Mouse (Mus musculus): ENCODE results near the gene Ghdc. TPM values are rescaled to one million over a fixed set of nuclear protein-coding genes. Genes with fewer than 3 reads are reported as not detected.
A peak's percentile ranks its signal among the peaks of the same experiment; 100 is the strongest.
"Not testable (repeated sequence)": the region's sequence is repeated elsewhere in the genome, so short reads cannot be mapped to it uniquely, and the experiment has no call there.

Gene Ghdc
- total RNA-seq (2021) = 10 to 100 TPM in 1 of 2 experiments, 1 to 10 TPM in 1; 9.5 to 11.3 TPM

DNA sequence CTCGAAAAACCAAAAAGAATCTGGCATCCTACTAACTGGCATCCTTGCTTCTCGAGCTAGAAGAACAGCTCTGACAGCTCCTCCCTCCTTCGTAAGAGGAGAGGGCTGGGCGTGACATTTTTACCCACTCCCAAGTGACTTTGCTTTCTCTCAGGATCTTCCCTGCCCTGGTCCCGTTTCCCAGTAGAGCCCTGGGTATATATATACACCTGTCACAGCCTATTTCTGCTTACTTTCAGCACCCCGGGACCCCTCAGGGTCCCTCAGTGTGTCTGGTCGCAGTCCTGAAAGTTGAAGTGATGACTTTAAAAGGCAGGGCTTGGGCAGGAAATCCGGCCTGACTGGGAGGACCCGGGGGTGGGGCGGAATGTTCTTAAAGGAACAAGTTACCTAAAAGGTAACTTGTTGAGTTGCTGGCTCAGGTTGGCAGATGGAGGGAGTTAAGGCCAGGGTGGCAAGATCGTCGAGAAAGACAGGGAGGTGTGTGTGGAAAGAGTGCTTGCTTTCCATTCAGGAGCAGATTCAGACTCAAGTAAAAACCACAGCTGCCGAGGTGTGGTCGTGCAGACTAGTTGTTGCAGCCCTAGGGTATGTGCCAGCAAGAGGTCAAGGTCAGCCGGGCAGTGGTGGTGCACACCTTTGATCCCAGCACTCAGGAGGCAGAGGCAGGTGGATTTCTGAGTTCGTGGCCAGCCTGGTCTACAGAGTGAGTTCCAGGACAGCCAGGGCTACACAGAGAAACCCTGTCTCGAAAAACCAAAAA lies at the start of gene Ghdc:
TSS of gene Ghdc (minus strand) at position 312 of the 763 bp plus-strand sequence.
- intact Hi-C loops (cut with DNase I) = no loop called here
- DNase-seq (ENCODE audit: low spot score) = peak; percentile 73

DNA sequence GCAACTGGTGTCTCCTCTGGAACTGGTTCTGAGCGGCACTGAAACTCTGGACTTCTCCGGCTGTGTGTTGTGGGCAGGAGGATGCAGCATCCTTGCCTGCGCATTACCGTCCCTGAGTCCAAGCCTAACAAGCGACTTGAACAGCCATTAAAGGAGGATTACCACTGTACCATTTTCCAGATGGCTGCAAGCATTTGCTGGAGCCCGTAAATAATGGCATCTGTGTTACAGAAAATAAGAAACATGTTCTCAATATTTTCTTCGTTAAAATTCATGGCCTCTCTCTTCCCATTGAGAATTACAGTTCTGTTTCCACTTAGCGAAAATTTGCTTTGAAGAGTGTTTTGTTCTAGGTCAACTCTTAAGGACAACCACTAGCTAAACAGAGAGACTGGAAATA lies 49.3 kb upstream of the Ghdc start:
- no peak for DNase-seq (ENCODE audit: low spot score)

DNA sequence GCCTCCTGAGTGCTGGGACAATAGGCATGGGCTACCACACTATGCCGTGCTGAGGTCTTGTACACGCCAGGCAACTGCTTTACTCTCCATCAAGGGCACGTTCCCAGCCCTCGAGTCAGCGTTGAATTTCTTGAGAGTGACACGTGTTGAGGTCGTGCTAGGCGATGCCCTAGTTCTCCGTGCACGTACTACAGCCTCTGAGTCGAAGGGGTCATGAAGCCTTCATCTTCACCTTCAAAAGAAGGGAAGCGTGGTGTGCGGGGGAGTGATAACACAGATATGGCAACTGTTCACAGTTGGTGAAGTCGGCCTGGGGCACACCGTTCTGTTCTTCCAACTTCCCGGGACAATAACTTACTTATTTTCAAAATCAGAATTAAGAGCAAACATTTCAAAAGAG lies 48.9 kb upstream of the Ghdc start:
- intact Hi-C loops (cut with DNase I) = no loop called here
- no peak for DNase-seq (ENCODE audit: low spot score)

More for the DNA sequence above, 49.3 kb upstream of the Ghdc start:
- intact Hi-C loops (cut with DNase I) = no loop called here

DNA sequence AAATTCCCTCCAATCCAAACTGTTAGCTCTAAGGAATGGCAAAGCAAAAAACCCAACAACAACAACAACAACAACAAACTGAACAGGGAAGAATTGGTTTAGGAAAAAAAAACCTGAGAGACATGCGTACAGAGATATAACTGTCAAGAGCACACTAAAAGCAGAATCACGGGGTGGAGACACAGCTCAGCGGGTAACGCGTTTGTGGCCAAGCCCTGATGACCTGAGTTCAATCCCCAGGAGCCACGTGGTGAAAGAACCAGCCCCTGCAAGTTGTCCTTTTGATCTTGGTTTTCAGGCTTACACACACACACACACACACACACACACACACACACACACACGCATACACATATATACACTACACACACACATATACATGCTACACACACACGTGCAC lies 48.3 kb upstream of the Ghdc start:
- no peak for DNase-seq (ENCODE audit: low spot score)
- intact Hi-C loops (cut with DNase I) = no loop called here

DNA sequence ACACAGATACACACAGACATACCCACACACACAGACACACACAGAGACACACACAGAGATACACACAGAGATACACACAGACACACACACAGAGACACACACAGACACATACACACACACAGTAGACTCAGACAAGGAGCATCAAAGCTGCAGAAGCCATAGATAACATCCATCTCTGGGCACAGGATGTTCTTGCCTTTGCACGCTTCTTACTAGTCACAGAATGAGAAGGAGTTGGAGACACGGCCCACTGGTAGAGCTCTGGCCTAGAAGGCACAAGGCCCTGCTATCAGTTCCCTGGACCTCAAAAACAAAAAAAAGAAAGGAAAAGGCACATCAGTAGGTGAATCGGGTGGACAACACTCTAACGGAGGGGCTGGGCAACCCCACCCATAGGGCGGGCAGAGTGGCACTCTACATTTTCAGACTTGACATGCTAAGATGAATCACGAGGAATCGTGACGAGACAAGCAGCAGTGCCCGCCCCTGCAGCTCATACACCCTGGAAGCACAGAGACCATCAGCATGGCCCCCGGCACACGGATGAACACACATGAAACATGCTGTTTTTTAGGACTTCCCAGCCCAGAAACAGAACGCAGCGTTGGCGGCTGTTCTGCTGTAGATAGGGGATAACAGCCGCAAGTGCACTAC lies 47.7 kb upstream of the Ghdc start:
- no peak for DNase-seq (ENCODE audit: low spot score)
- intact Hi-C loops (cut with DNase I) = no loop called here

DNA sequence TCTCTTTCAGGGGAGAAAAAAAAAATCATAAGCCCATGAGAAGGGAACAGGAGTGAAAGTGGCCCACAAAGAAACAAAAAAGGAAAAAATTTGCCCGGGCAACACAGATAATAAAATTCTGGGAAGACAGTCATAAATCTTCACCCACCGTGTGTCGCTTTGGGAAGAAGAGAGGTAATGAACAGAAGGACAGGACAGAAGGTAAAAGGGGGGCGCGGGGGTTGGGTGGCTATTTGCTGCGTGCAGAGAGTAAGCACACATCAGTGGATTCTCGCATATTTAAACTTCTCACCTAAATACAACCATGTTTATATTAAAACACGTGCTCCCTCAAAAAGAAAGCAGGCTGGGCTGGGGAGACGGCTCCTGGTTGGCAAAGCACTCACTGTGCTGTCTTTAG lies 46.6 kb upstream of the Ghdc start:
- intact Hi-C loops (cut with DNase I) = no loop called here
- DNase-seq (ENCODE audit: low spot score) = no peak

DNA sequence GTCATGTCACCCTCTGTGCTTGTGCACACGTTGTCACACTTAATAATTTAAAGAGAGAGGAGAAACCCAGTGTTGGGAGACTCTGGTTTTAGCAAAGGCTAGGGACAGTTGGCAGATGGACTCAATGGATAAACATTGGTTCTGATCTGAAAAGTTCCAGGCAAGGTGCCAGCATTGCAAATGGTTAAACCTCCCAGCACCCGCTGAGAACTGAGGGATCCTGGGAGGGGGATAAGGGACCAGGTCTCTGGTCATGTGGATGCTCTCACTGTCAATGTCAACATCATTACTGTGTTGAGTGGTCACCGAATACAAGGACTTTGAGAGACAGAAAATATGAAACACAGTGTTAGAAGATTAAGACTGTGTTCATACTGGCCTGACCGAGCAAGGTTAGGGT lies 46.0 kb upstream of the Ghdc start:
- DNase-seq (ENCODE audit: low spot score) = no peak
- intact Hi-C loops (cut with DNase I) = no loop called here

DNA sequence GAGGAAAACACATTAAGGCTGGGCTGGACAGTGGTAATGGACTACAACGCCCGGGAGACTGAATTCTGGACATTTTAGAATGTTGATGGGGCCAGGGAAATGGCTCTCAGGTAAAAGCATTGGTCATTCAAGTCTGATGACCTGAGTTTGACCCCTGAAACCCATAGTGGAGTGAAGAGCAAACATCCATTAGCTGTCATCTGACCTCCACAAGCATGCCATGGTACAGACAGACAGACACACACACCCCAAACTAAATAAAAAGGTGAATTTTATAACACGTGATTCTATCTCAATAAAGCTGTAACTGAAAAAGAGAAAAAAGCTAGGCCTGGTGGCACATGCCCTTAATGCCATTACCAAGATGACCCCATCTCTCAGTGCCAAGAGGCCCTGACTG lies 45.6 kb upstream of the Ghdc start:
- no peak for DNase-seq (ENCODE audit: low spot score)
- intact Hi-C loops (cut with DNase I) = no loop called here

DNA sequence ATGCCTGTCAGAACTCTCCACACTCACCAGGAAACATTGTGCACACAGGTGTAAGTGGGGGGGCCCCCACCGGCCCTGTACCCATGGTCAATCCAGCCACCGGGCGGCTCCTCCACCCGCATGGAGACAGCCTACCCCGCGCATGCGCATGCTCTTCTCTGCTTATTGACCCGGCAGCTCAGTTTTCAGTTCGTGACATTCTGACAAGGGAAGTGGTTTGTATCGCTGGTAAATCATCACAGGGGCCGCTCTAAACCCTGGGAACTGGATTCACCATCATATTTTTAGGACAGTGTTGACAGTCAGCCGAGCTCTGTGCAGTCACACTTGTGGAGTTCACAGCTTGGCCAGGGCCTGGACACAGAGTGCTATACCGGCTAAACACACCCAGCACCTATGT lies 43.7 kb upstream of the Ghdc start:
- peak; percentile 53 for DNase-seq (ENCODE audit: low spot score)
- intact Hi-C loops (cut with DNase I) = no loop called here

DNA sequence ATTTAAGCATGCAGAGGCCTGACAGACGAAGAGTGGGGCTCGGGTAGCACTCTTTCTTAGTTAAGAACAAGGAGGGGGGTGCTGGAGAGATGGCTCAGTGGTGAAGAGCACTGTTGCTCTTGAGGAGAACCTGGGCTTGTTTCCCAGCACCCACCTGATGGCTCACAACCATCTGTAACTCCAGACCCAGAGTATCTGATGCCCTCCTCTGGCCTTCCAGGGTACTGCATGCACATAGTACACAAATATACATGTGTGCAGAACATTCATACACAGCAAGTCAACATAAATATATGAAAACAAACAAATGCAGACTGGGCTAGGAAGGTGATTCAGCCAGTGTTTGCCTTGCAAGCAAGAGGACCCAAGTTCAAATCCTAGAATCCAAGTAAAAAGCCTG lies 40.4 kb upstream of the Ghdc start:
- intact Hi-C loops (cut with DNase I) = no loop called here
- no peak for DNase-seq (ENCODE audit: low spot score)

DNA sequence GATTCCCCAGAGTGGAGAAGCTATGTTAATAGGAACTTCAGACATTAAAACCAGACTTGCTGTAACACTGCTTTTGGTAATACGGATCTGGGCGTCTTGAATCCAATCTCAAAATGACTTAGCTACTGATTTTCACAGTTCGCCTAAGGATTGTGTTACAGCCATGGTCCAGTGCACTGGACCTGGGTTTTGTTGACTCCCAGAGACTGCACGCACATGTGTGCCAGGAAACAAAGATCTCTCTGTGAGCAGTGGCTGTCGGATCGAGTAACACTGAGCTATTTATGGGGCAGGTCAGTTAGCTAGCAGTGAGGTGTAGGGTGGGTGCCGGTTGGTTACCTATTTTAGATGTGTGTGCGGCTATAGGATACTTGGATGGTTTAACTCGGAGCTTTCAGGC lies 39.8 kb upstream of the Ghdc start:
- intact Hi-C loops (cut with DNase I) = no loop called here
- DNase-seq (ENCODE audit: low spot score) = no peak

DNA sequence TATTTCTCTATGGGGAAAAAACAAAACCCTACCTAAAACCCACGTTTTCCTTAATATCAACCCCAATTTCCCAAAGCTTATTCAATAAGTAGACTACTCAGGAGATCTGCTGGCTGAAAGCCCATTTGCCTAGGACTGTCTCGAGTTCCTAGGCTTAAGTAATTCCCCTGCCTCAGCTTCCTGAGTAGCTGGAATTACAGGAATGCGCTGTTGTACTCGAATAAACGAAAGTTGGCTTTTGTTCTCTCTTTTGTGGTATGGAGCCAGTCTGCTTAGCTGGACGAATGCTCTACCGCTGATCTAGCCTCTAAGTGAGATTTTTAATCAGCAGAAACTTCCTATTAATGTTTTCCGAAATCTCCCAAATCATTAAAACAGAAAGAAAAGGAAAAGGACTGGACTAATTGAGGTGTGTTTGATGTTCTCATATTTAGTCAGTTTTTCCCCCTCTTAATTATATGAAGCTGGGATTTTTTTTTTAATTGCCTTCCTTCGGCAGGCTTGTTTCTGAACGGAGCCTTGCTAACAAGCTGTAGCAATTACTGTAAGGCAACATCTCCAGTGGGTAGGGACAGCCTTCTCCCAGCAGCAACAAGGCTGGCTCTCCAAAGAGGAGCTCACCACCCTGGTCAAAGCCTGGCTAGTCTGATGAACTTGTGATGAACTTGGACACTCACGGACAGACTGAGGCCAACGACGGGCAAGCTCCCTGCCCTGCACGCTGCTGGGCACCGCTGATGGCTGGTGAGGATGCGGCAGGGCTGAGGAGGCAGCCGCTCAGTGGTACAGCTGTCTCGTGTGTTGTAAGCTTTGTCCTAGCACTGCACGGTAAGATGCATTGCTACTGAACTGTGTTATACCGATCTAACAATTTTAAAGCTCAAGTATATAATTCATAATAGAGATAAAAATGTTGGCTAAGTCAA lies 35.9 kb upstream of the Ghdc start:
- intact Hi-C loops (cut with DNase I) = no loop called here
- no peak for DNase-seq (ENCODE audit: low spot score)

DNA sequence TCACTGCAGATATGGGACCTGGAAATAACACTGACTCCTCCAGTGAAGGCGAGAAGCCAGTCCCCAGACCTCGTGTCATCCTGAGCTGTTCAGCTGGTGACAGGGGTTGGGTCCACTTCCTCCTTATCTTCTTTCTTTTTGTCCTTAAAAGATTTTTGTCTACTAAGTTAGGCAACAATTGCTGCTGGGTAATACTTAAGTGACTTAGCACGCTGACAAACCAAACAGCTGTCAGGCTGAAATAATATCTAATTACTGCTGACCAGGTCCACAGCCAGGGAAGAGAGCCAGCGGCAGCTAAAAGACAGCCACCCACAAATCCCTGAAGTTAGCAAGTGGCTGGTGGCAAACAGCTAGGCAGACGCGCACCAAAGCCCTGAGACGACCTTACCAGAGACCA lies 34.8 kb upstream of the Ghdc start:
- DNase-seq (ENCODE audit: low spot score) = no peak
- intact Hi-C loops (cut with DNase I) = no loop called here

DNA sequence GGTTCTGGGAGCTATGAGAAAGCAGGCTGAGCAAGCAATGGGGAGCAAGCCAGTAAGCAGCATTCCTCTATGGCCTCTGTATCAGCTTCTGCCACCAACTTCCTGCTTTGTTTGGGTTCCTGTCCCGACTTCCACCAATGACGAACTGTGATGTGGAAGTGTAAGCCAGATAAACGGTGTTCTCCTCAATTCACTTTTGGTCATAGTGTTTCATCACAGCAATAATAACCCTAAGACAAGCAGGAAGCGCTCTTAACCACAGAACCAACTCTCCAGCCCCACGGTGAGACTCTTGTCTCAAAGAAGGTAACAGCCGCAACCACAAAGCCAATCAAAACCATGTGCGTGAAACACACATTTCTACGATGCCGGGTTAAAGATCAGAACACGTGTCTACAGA lies 33.7 kb upstream of the Ghdc start:
- intact Hi-C loops (cut with DNase I) = no loop called here
- no peak for DNase-seq (ENCODE audit: low spot score)

DNA sequence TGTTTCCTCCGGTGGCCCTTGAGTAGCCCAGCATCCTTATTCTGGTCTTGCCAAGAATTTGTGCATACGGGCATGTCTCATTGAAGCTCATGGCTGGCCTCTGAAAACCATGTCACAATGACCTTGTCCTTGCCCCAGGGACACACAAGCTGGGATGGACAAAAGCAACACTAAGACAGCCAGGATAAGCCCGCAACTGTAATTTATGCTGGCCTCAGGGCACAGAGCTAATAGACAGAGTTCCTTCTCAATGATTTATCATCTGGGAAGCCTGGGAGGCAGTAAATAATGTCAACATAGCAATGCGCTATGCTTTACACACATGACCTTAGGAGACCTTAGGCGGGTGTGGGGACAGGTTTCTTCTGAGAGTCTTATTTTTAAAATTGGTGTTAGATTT lies 28.7 kb upstream of the Ghdc start:
- no peak for DNase-seq (ENCODE audit: low spot score)
- intact Hi-C loops (cut with DNase I) = no loop called here

DNA sequence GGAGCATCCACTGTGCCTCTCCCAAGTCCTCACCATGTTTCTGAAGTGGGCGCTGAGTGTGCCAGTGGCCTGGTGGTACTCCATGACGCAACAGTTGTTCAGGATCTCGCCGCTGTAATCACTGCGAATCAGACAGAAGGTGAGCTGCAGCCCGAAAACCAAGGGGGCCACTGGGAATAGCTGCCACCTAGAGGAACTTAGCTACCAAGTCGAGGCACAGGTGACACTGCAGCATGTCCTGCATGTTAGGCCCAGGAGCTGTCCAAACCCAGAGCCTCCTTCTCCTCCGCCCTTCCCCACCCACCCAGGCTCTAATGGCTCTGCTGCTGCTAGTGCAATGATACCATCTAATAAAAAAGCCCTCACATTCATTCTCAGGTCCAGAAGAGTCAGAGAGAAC lies 25.8 kb upstream of the Ghdc start:
- DNase-seq (ENCODE audit: low spot score) = no peak
- intact Hi-C loops (cut with DNase I) = no loop called here

DNA sequence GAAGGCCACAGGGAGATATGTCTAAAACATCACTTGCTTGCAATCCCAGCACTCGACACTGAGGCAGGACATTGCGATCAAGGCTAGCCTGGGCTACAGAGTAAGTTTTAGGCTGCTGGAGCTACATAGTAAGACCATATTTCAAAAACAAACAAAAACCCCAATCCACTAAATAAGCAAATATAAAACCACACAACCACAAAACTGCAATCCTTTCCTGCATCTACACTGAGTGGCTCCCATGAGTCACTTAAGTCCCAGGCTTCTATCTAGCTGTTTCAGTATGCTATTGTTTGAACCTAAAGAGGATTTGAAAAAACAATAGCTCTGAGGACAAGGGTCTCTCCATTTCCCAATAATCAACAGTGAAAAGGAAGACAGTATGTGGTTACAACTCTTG lies 24.6 kb upstream of the Ghdc start:
- no peak for DNase-seq (ENCODE audit: low spot score)
- intact Hi-C loops (cut with DNase I) = no loop called here

DNA sequence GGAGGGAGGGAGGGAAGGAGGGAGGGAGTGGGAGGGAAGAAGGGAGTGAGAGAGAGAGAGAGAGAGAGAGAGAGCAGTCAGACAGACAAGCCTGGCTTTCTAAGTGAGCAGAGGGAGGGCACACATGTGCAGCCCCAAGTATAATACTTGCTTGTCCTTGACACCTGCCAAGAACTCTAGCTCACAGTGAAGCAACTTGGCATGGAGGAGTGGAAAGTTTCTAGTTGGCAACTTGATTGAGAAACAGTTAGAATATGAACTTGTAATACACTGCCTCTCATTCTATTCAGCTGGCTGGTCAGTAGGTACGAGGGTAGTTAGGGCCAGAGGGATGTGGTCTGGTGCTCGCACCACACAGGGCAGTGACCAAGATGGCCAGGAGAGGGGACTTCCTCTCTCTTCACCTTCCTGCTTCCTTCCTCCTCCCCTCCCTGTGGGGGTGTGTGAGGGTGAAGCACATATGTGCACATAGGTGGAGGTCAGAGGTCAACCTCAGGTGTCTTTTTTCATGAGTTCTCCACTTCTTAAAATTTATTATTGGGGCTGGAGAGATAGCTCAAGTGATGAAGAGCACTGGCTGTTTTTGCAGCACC lies 20.8 kb upstream of the Ghdc start:
- intact Hi-C loops (cut with DNase I) = no loop called here
- DNase-seq (ENCODE audit: low spot score) = peak; percentile 30

DNA sequence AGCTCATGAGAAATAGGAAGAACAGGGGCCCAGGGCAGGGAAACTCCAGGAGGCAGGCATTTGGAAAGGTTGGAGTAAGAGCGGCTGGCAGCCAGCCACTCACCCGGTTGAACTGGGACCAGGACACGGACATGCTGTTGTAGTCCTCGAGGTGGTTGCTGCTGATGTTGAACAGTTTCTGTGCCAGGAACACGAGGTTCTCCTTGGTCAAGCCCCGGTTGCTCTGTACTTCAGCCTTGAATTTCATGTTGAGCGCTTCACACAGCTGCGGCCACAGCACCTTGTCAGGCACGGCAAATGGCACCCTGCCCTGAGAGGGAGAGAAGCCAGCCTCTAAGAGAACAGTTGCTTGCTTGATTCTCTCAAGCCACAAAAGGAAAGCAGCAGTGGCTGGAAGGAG lies 19.9 kb upstream of the Ghdc start:
- DNase-seq (ENCODE audit: low spot score) = peak; percentile 45
- intact Hi-C loops (cut with DNase I) = not testable (repeated sequence)

DNA sequence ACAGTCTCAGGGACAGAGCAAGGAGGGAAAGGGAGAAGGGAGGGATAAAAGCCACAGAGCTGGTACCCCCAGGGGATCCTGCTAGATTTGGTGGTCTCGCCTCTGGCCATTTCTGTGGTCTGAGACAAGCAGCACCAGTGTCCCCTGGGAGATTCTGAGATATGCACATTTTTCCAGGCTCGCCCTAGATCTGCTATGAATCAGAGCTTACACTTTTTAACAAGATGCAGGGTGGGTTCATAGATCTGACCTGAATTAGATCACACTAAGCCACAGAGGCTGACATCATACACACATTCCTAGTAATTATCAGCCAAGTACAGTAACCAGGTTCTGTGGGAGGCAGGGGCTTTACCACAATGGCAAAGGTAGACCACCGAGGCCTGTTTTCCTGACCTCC lies 18.9 kb upstream of the Ghdc start:
- no peak for DNase-seq (ENCODE audit: low spot score)
- intact Hi-C loops (cut with DNase I) = loop anchor here (5.0 kb wide), 1 partner anchor 68 kb away; the partner anchor contains the start of gene Stat5a
